Mouse (Mus musculus) right cerebral cortex, postnatal 10 days (tissue): ENCODE measurements around the gene Bcl7a.

Source experiments
- DNase-seq, 2 experiments: peaks; one replicate each; pipeline ENCODE4 v3.0.0; 2021; ENCODE audit warnings: low spot score in 2 of 2

Bcl7a gene

GRCm38 (mm10) chr5:123327686-123328085 lies 15.9 kb upstream of the Bcl7a start:
- no peak for DNase-seq

GRCm38 (mm10) chr5:123333566-123333965 lies 10.1 kb upstream of the Bcl7a start:
- no peak for DNase-seq

GRCm38 (mm10) chr5:123336205-123336961 lies 7.3 kb upstream of the Bcl7a start:
- DNase-seq = no peak

GRCm38 (mm10) chr5:123338463-123338862 lies 5.2 kb upstream of the Bcl7a start:
- DNase-seq = no peak

- no peak for DNase-seq
Measured at GRCm38 (mm10) chr5:123344628-123344962, 961 bp downstream of the Bcl7a start.

GRCm38 (mm10) chr5:123344963-123345852 lies 1.6 kb downstream of the Bcl7a start:
- peak; percentile 70 to 77 for DNase-seq

GRCm38 (mm10) chr5:123345853-123346654 lies 2.4 kb downstream of the Bcl7a start:
- peak; percentile 82 to 86 for DNase-seq

GRCm38 (mm10) chr5:123346701-123347270 lies 3.2 kb downstream of the Bcl7a start:
- no peak for DNase-seq

GRCm38 (mm10) chr5:123347985-123348384 lies 4.4 kb downstream of the Bcl7a start:
- DNase-seq = no peak

GRCm38 (mm10) chr5:123350386-123350785 lies 6.8 kb downstream of the Bcl7a start:
- no peak for DNase-seq

GRCm38 (mm10) chr5:123355918-123356317 lies 12.3 kb downstream of the Bcl7a start:
- DNase-seq = no peak

- DNase-seq = no peak
Measured at GRCm38 (mm10) chr5:123357253-123357652, 13.6 kb downstream of the Bcl7a start.

GRCm38 (mm10) chr5:123359431-123359830 lies 15.8 kb downstream of the Bcl7a start:
- no peak for DNase-seq

GRCm38 (mm10) chr5:123362911-123363310 lies 19.3 kb downstream of the Bcl7a start:
- DNase-seq = no peak

- no peak for DNase-seq
Measured at GRCm38 (mm10) chr5:123364302-123364971, 20.8 kb downstream of the Bcl7a start.

- DNase-seq = peak in 1 of 2 experiments; percentile 78
Measured at GRCm38 (mm10) chr5:123368869-123369488, 25.3 kb downstream of the Bcl7a start.

GRCm38 (mm10) chr5:123370049-123370448 lies 26.4 kb downstream of the Bcl7a start:
- DNase-seq = no peak

- no peak for DNase-seq
Measured at GRCm38 (mm10) chr5:123375262-123375661, 31.6 kb downstream of the Bcl7a start.

GRCm38 (mm10) chr5:123375793-123376452 lies 32.3 kb downstream of the Bcl7a start:
- no peak for DNase-seq

- peak; percentile 88 to 90 for DNase-seq
Measured at GRCm38 (mm10) chr5:123376569-123376968, 32.9 kb downstream of the Bcl7a start.
